In the genomic region with DNA sequence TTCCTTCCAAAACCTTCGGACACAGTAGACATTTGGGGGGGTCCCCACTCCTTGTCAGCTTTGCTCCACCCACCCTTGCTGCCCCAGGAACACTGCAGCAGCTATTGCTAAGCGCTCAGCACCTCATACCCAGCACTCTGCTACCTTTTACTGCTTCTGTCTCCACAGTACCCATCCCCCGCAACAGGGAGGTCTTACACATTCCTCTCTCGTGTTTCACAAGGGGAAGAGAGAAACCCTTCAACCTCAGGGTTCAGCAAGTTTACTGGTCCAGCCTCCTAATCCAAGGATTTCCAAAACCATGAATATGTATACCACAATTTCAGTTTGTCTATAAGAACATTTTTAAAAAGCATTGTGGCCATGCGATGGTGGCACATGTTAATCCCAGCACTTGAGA, we compare ENCODE assay signal across 17 mouse cellular contexts.
DNase-seq lines count a peak whose midpoint lies in the region; ATAC-seq lines count a peak whose summit lies in the region.
"Had no signal": no experiment of that assay in that cellular context is flagged by ENCODE, and none has a peak within 500 bp of the region (broad histone marks: within the 10 kb centered on the region; RNA-seq: fewer than 3 reads in every experiment).

No protein-coding gene starts in this region.

- no peak overlapping the region for H3K4me2 ChIP-seq in midbrain, embryonic 11.5 days
- H3K4me2 ChIP-seq in midbrain, embryonic 14.5 days (ENCODE audit: low read length), result no peak overlapping the region
- H3K4me2 ChIP-seq: embryonic facial prominence, embryonic 12.5 days; forebrain, embryonic 13.5 days; heart, embryonic 13.5 days; hindbrain, embryonic 13.5 days; intestine, embryonic 15.5 days had no signal

- intact Hi-C loops in heart, postnatal 14 days (cut with DNase I), result no loop called here

- DNase-seq in heart, embryonic 10.5 days (ENCODE audit: low spot score), result no peak
- no peak for DNase-seq in heart, postnatal 14 days
- DNase-seq in midbrain, embryonic 11.5 days (ENCODE audit: low spot score, missing footprints), result peak; percentile 76
- no peak for DNase-seq in midbrain, embryonic 14.5 days
- DNase-seq in right cerebral cortex, postnatal 25 days, result no peak
- no peak for DNase-seq in adrenal gland, postnatal 25 days
- DNase-seq: adrenal gland, adult 8-10 months; cerebellum, adult 11-12 months; cerebellum, adult 9-10 months; cerebellum, postnatal 25 days; forebrain, postnatal 0 days had no signal

- H3K27ac ChIP-seq in heart, embryonic 10.5 days, result 0 out of 2 replicates have a peak overlapping the region, but pooled peaks have one; percentile 32
- no peak overlapping the region for H3K27ac ChIP-seq in midbrain, embryonic 11.5 days (ENCODE audit: low read depth, low read length)
- no peak overlapping the region for H3K27ac ChIP-seq in midbrain, embryonic 14.5 days (replicated peaks; ENCODE audit: low read depth, low read length)
- H3K27ac ChIP-seq: embryonic facial prominence, embryonic 12.5 days; forebrain, embryonic 13.5 days; heart, embryonic 13.5 days; hindbrain, embryonic 13.5 days; intestine, embryonic 15.5 days had no signal

- H3K36me3 ChIP-seq in heart, embryonic 10.5 days, result no peaks in the 10 kb centered on the region
- no peaks in the 10 kb centered on the region for H3K36me3 ChIP-seq in midbrain, embryonic 11.5 days (ENCODE audit: control insufficient read depth, insufficient read depth, low read length)
- no peaks in the 10 kb centered on the region for H3K36me3 ChIP-seq in midbrain, embryonic 14.5 days (ENCODE audit: control insufficient read depth, insufficient read depth, low read length)
- H3K36me3 ChIP-seq: embryonic facial prominence, embryonic 12.5 days; heart, embryonic 13.5 days; hindbrain, embryonic 13.5 days; intestine, embryonic 15.5 days had no signal

- no peak overlapping the region for H3K9ac ChIP-seq in midbrain, embryonic 11.5 days (ENCODE audit: low read length)
- H3K9ac ChIP-seq in midbrain, embryonic 14.5 days (replicated peaks; ENCODE audit: low read length), result no peak overlapping the region
- H3K9ac ChIP-seq: embryonic facial prominence, embryonic 12.5 days; forebrain, embryonic 13.5 days; forebrain, postnatal 0 days; heart, embryonic 13.5 days; hindbrain, embryonic 13.5 days; intestine, embryonic 15.5 days had no signal

- ATAC-seq in midbrain, embryonic 11.5 days (ENCODE audit: low FRiP score), result no peak
- no peak for ATAC-seq in midbrain, embryonic 14.5 days (ENCODE audit: low FRiP score, low TSS enrichment)
- peak; percentile 65 for ATAC-seq in granulocyte monocyte progenitor cell, adult 5-6 weeks (replicated peaks; ENCODE audit: poor library complexity, severe bottlenecking)
- ATAC-seq: forebrain, embryonic 13.5 days; forebrain, postnatal 0 days; intestine, embryonic 15.5 days had no signal

- H3K9me3 ChIP-seq in heart, embryonic 10.5 days, result no peaks in the 10 kb centered on the region
- no peaks in the 10 kb centered on the region for H3K9me3 ChIP-seq in midbrain, embryonic 11.5 days (ENCODE audit: control insufficient read depth, low read length)
- H3K9me3 ChIP-seq in midbrain, embryonic 14.5 days (ENCODE audit: control insufficient read depth, low read length), result no peaks in the 10 kb centered on the region
- H3K9me3 ChIP-seq: embryonic facial prominence, embryonic 12.5 days; forebrain, embryonic 13.5 days; heart, embryonic 13.5 days; hindbrain, embryonic 13.5 days; intestine, embryonic 15.5 days had no signal

- H3K4me3 ChIP-seq in heart, embryonic 10.5 days, result no peak overlapping the region
- H3K4me3 ChIP-seq in midbrain, embryonic 11.5 days (ENCODE audit: low read depth, low read length), result no peak overlapping the region
- no peak overlapping the region for H3K4me3 ChIP-seq in midbrain, embryonic 14.5 days (replicated peaks; ENCODE audit: low read depth, low read length)
- H3K4me3 ChIP-seq: embryonic facial prominence, embryonic 12.5 days; forebrain, embryonic 13.5 days; heart, embryonic 13.5 days; hindbrain, embryonic 13.5 days; intestine, embryonic 15.5 days had no signal

- no peaks in the 10 kb centered on the region for H3K27me3 ChIP-seq in heart, embryonic 10.5 days (ENCODE audit: insufficient read depth, poor library complexity, severe bottlenecking)
- H3K27me3 ChIP-seq in midbrain, embryonic 11.5 days (ENCODE audit: control insufficient read depth, insufficient read depth, low read length), result no peaks in the 10 kb centered on the region
- no peaks in the 10 kb centered on the region for H3K27me3 ChIP-seq in midbrain, embryonic 14.5 days (ENCODE audit: control insufficient read depth, insufficient read depth, low read length)
- H3K27me3 ChIP-seq: embryonic facial prominence, embryonic 12.5 days; forebrain, embryonic 13.5 days; heart, embryonic 13.5 days; hindbrain, embryonic 13.5 days; intestine, embryonic 15.5 days had no signal

- peaks cover 64% of the 10 kb centered on the region for H3K4me1 ChIP-seq in heart, embryonic 10.5 days
- H3K4me1 ChIP-seq in midbrain, embryonic 11.5 days (ENCODE audit: control insufficient read depth, insufficient read depth, low read length), result peaks cover 41% of the 10 kb centered on the region
- H3K4me1 ChIP-seq in midbrain, embryonic 14.5 days (ENCODE audit: control insufficient read depth, insufficient read depth, low read length), result peaks cover 30% of the 10 kb centered on the region

- WGBS in heart, embryonic 10.5 days, result 57% methylated on average over 5 of the region's 5 CpGs
- WGBS in midbrain, embryonic 11.5 days, result 69% methylated on average over 5 of the region's 5 CpGs
- WGBS in midbrain, embryonic 14.5 days, result 68% methylated on average over 5 of the region's 5 CpGs
